Mouse (Mus musculus) limb, embryonic 15.5 days (tissue): ENCODE measurements around the gene Rsrc1. TPM values are rescaled to one million over a fixed set of nuclear protein-coding genes. Genes with fewer than 3 reads are reported as not detected.
A peak's percentile ranks its signal among the peaks of the same experiment; 100 is the strongest.

ENCODE experiments used
- ATAC-seq: fragments of 200-750 bp; cut with Nextera tagmentation; 2 replicates; pipeline ENCODE4 v1.8.0; 2017; ENCODE audit warnings: low read depth, moderate TSS enrichment; ENCODE audit not compliant: insufficient number of reproducible peaks, low FRiP score, low TSS enrichment
- H3K27ac ChIP-seq: fragments of 300-500 bp; sonication (generic); 2 replicates; pipeline ENCODE4 v1.5.1; 2015; ENCODE audit warnings: moderate library complexity, mild to moderate bottlenecking, inconsistent platforms
- H3K27me3 ChIP-seq: fragments of 300-500 bp; sonication (generic); 2 replicates; pipeline ENCODE4 v1.6.1; 2015; ENCODE audit warnings: inconsistent platforms
- H3K36me3 ChIP-seq: fragments of 300-500 bp; sonication (generic); 2 replicates; pipeline ENCODE4 v1.6.1; 2015; ENCODE audit warnings: inconsistent platforms
- H3K4me1 ChIP-seq: fragments of 300-500 bp; sonication (generic); 2 replicates; pipeline ENCODE4 v1.6.1; 2015; ENCODE audit warnings: inconsistent platforms
- H3K4me2 ChIP-seq: fragments of 300-500 bp; sonication (generic); 2 replicates; pipeline ENCODE4 v1.6.1; 2015; ENCODE audit warnings: mild to moderate bottlenecking, inconsistent platforms
- H3K4me3 ChIP-seq: fragments of 300-500 bp; sonication (generic); 2 replicates; pipeline ENCODE4 v1.5.1; 2015; ENCODE audit warnings: mild to moderate bottlenecking, inconsistent platforms
- H3K9ac ChIP-seq: fragments of 300-500 bp; sonication (generic); 2 replicates; pipeline ENCODE4 v1.6.1; 2015; ENCODE audit warnings: inconsistent platforms
- H3K9me3 ChIP-seq: fragments of 300-500 bp; sonication (generic); 2 replicates; pipeline ENCODE4 v1.6.1; 2016; ENCODE audit warnings: inconsistent platforms
- WGBS: fragments of 180-500 bp; shearing (Covaris S2); methylation state at CpG from one replicate; pipeline ENCODE4 v1.1.7; 2015; 5-methylcytosine and 5-hydroxymethylcytosine counted together
- polyA plus RNA-seq: library from polyadenylated mRNA; unstranded; fragments of >200 nt; fragmentation: Nextera tagmentation; extraction: Ambion mirVana; gene quantifications from 2 replicates; pipeline ENCODE4 v1.2.1, GENCODE M21; 2015

Rsrc1 gene
- polyA plus RNA-seq, 1 experiment from 2014 or later, result 36.4 TPM

- H3K9ac ChIP-seq, result no peak overlapping the region
- no peaks in the 10 kb centered on the region for H3K9me3 ChIP-seq
- H3K27me3 ChIP-seq, result no peaks in the 10 kb centered on the region
- ATAC-seq, result no peak
- H3K27ac ChIP-seq, result no peak overlapping the region
- no peak overlapping the region for H3K4me2 ChIP-seq
- no peaks in the 10 kb centered on the region for H3K4me1 ChIP-seq
- H3K4me3 ChIP-seq, result no peak overlapping the region
- WGBS, result 80% methylated on average over 7 of the region's 7 CpGs
- H3K36me3 ChIP-seq, result peaks cover 18% of the 10 kb centered on the region
These were observed 377.2 kb downstream of the Rsrc1 start for GRCm38 (mm10) chr3:67358376-67358775.

GRCm38 (mm10) chr3:67366087-67366892, 385.1 kb downstream of the Rsrc1 start:
- ATAC-seq, result no peak
- WGBS, result 68% methylated on average over 4 of the region's 4 CpGs
- Histone ChIP-seq H3K9me3 (no peaks in the 10 kb centered on the region), H3K4me1 (no peaks in the 10 kb centered on the region), H3K4me2 (no peak overlapping the region), H3K27ac (no peak overlapping the region), H3K36me3 (no peaks in the 10 kb centered on the region), H3K4me3 (no peak overlapping the region), H3K9ac (no peak overlapping the region), H3K27me3 (no peaks in the 10 kb centered on the region)

GRCm38 (mm10) chr3:67367481-67367880, 386.3 kb downstream of the Rsrc1 start:
- Histone ChIP-seq H3K36me3 (no peaks in the 10 kb centered on the region), H3K9me3 (no peaks in the 10 kb centered on the region), H3K4me3 (no peak overlapping the region), H3K27me3 (no peaks in the 10 kb centered on the region), H3K9ac (no peak overlapping the region), H3K4me2 (no peak overlapping the region), H3K27ac (no peak overlapping the region), H3K4me1 (no peaks in the 10 kb centered on the region)
- ATAC-seq, result no peak
- WGBS, result 56% methylated on average over 6 of the region's 6 CpGs

GRCm38 (mm10) chr3:67369407-67370079, 388.4 kb downstream of the Rsrc1 start:
- Histone ChIP-seq H3K9me3 (no peaks in the 10 kb centered on the region), H3K4me3 (no peak overlapping the region), H3K4me1 (peaks cover 5% of the 10 kb centered on the region; the same call in 1 of the 2 replicates), H3K36me3 (no peaks in the 10 kb centered on the region), H3K9ac (no peak overlapping the region), H3K4me2 (no peak overlapping the region), H3K27ac (no peak overlapping the region), H3K27me3 (peaks cover 11% of the 10 kb centered on the region)
- 75% methylated on average over 5 of the region's 5 CpGs for WGBS
- ATAC-seq, result no peak

DNA sequence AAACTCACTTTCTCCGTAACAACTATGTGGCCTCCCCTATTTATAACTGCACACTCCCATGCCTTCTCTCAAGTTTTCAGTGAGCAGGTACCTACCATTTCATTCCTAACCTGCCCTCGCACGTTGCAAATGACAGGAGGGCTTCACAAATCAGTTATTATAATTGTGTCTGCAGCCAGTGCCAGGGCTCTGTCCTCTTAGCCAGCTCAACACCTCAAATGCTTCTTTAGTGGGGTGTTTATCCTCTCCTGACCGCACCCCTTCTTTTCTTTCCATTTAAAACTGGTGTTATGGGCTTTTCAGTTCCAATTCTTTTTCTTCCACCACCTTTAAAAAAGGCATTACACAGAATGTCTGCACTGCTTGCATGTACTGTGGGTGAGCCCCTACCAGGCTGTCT, 391.0 kb downstream of the Rsrc1 start:
- Histone ChIP-seq H3K4me1 (peaks cover 8% of the 10 kb centered on the region; the same call in 1 of the 2 replicates), H3K9ac (no peak overlapping the region), H3K36me3 (no peaks in the 10 kb centered on the region), H3K4me2 (no peak overlapping the region), H3K9me3 (no peaks in the 10 kb centered on the region), H3K27me3 (peaks cover 12% of the 10 kb centered on the region), H3K27ac (no peak overlapping the region), H3K4me3 (no peak overlapping the region)
- WGBS, result 64% methylated on average over 4 of the region's 4 CpGs
- ATAC-seq, result no peak

GRCm38 (mm10) chr3:67372781-67373180, 391.6 kb downstream of the Rsrc1 start:
- Histone ChIP-seq H3K9ac (no peak overlapping the region), H3K4me3 (no peak overlapping the region), H3K27me3 (peaks cover 12% of the 10 kb centered on the region), H3K4me2 (no peak overlapping the region), H3K4me1 (peaks cover 8% of the 10 kb centered on the region; the same call in 1 of the 2 replicates), H3K27ac (no peak overlapping the region), H3K36me3 (no peaks in the 10 kb centered on the region), H3K9me3 (no peaks in the 10 kb centered on the region)
- ATAC-seq, result no peak
- 40% methylated on average over 5 of the region's 5 CpGs for WGBS

DNA sequence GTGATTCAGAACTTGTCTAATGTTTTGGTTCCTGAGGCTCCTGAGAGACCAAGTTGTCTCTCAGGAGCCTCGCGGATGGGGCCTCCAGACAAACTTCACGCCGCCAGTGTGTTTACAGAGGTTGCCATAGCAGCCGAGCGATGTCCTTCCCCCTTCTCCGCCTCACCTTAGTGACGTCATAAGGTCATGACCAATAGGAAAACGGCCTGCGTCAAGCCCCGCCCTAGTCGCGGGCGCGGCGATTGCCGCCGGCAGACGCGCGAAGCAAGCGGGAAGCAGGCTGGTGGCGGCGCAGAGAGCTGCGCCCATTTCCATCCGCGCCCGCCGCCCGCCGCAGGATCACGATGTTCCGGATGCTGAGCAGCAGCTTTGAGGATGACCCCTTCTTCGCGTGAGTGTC, 392.7 kb downstream of the Rsrc1 start, which contains the start of gene Mlf1:
Gene Mlf1, plus strand, starts transcription at position 226 of the 400 bp plus-strand sequence.
- peaks cover 8% of the 10 kb centered on the region; the same call in 1 of the 2 replicates for H3K4me1 ChIP-seq
- H3K27me3 ChIP-seq, result peaks cover 12% of the 10 kb centered on the region
- under 1% methylated on average over 34 of the region's 35 CpGs for WGBS
- peak within 1 kb of the TSS; percentile 89 for H3K4me2 ChIP-seq
- no peak within 1 kb of the TSS for H3K27ac ChIP-seq
- H3K9ac ChIP-seq, result peak within 1 kb of the TSS; percentile 47
- H3K9me3 ChIP-seq, result no peaks in the 10 kb centered on the region
- H3K4me3 ChIP-seq, result peak within 1 kb of the TSS; percentile 50
- no peaks in the 10 kb centered on the region for H3K36me3 ChIP-seq
- ATAC-seq, result peak; percentile 86

DNA sequence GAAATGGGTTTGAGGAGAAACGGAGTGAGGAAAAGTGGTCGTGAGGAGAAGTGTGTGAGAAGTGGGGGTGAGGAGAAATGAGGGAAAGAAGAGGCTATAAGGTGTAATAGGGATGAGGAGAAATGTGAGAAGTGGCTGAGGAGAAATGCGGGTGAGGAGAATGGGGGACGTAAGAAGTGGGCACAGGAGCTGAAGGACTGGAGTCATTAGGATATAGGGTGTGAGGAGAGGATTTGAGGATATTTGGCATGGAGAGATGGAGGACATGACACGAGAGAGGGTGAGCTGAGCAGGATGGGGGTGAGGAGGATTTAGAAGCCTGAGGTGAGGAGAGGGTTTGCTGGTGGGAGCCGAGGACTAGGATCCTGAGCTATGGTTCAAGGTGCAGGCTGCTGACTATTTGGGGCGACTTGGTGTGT, 393.2 kb downstream of the Rsrc1 start:
- no peak for ATAC-seq

GRCm38 (mm10) chr3:67375063-67375462, 393.9 kb downstream of the Rsrc1 start, which contains the start of gene Gm17402:
Gene Gm17402 (minus strand): TSS chr3:67375163.
- H3K4me2 ChIP-seq, result peak within 1 kb of the TSS; percentile 89
- ATAC-seq, result no peak
- no peak within 1 kb of the TSS for H3K27ac ChIP-seq
- H3K36me3 ChIP-seq, result no peaks in the 10 kb centered on the region
- H3K9me3 ChIP-seq, result no peaks in the 10 kb centered on the region
- H3K4me3 ChIP-seq, result peak within 1 kb of the TSS; percentile 50
- 54% methylated on average over 3 of the region's 3 CpGs for WGBS
- peaks cover 8% of the 10 kb centered on the region; the same call in 1 of the 2 replicates for H3K4me1 ChIP-seq
- H3K9ac ChIP-seq, result peak within 1 kb of the TSS; percentile 47
- H3K27me3 ChIP-seq, result peaks cover 12% of the 10 kb centered on the region

More for the DNA sequence above, 393.2 kb downstream of the Rsrc1 start:
- H3K36me3 ChIP-seq, result no peaks in the 10 kb centered on the region
- 27% methylated on average over 7 of the region's 7 CpGs for WGBS
- H3K4me3 ChIP-seq, result peak overlapping the region; percentile 50
- H3K4me2 ChIP-seq, result peak overlapping the region; percentile 89
- no peaks in the 10 kb centered on the region for H3K9me3 ChIP-seq
- H3K9ac ChIP-seq, result peak overlapping the region; percentile 47
- peaks cover 8% of the 10 kb centered on the region; the same call in 1 of the 2 replicates for H3K4me1 ChIP-seq
- no peak overlapping the region for H3K27ac ChIP-seq
- H3K27me3 ChIP-seq, result peaks cover 12% of the 10 kb centered on the region

DNA sequence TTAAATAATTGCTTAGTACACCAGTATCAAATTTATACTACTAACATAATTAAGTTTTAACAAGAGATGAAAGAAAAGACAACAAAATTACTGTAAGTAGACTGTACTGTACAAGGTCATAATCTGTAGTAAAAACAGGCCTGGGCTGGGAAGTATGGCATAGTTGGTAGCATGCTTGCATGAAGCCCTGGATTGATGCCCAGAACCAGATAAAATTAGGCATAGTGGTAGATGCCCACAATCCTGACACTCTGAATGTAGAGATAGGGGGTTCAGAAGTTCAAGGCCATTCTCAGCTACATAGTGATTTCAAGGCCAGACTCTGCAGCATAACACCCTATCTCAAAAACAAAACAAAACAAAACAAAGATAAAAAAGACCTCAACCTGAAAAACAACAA, 397.0 kb downstream of the Rsrc1 start:
- Histone ChIP-seq H3K9ac (no peak overlapping the region), H3K4me3 (no peak overlapping the region)

More for the DNA sequence above, 397.0 kb downstream of the Rsrc1 start:
- H3K9me3 ChIP-seq, result no peaks in the 10 kb centered on the region
- no peak overlapping the region for H3K27ac ChIP-seq
- H3K4me1 ChIP-seq, result peaks cover 8% of the 10 kb centered on the region; the same call in 1 of the 2 replicates
- H3K27me3 ChIP-seq, result peaks cover 6% of the 10 kb centered on the region; the same call in 1 of the 2 replicates
- no peak overlapping the region for H3K4me2 ChIP-seq
- no peaks in the 10 kb centered on the region for H3K36me3 ChIP-seq
- no peak for ATAC-seq
